Mouse (Mus musculus) heart, adult 2 months (tissue): ENCODE measurements around the gene Nkap.
"Not testable (repeated sequence)": the region's sequence is repeated elsewhere in the genome, so short reads cannot be mapped to it uniquely, and the experiment has no call there.

Experiments
- CTCF ChIP-seq: fragments of 200-600 bp; IDR thresholded peaks from 2 replicates; pipeline ENCODE4 v1.8.1; 2022; ENCODE audit warnings: antibody characterized with exemption, mild to moderate bottlenecking, moderate library complexity
- EP300 ChIP-seq: fragments of 200-500 bp; IDR thresholded peaks from 2 replicates; pipeline ENCODE4 v1.6.1; 2011; ENCODE audit warnings: low read depth, low read length, control low read depth; ENCODE audit not compliant: insufficient read depth

GRCm38 (mm10) chrX:37184401-37184800 lies 57.8 kb downstream of the Nkap start:
- not testable (repeated sequence) for TF ChIP-seq CTCF, EP300
